Mouse (Mus musculus): ENCODE data around the gene Srcap. TPM values are rescaled to one million over a fixed set of nuclear protein-coding genes. Genes with fewer than 3 reads are reported as not detected.
"Not testable (repeated sequence)": the region's sequence is repeated elsewhere in the genome, so short reads cannot be mapped to it uniquely, and the experiment has no call there.

Gene Srcap
- 10 to 100 TPM; 67.8 to 74.8 TPM for total RNA-seq (2021)

DNA sequence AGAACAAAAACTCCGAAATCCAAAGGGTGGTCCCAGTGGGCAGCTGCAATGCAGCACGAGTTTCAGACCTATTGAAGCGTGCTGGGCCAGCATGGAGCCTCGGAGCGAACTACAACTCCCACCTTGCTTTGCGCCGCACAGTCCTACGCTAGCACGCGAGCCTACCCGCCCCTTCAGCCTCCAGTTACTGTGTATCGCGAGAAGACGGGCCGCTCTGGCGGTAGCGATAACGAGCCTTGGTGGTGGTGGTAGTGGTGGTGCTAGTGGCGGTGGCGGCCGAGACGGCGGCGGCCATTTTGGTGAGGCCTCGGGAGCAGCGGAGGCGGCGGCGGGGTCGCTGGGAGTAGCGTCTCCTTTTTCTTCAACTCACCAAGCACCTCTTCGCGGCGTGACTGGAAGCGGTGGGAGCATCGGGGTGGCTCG lies at the start of gene Srcap:
Srcap (plus strand) TSS at position 176 of the 423 bp plus-strand sequence.
- intact Hi-C loops (cut with DNase I): loop anchor here (2.0 kb wide), 1 partner anchor 31 kb away; no protein-coding TSS in a partner anchor
- peak; percentile 97 to 98 for DNase-seq

- intact Hi-C loops (cut with DNase I): no loop called here
- DNase-seq: no peak
Observed at GRCm38 (mm10) chr7:127465191-127465590, 46.6 kb upstream of the Srcap start.

DNA sequence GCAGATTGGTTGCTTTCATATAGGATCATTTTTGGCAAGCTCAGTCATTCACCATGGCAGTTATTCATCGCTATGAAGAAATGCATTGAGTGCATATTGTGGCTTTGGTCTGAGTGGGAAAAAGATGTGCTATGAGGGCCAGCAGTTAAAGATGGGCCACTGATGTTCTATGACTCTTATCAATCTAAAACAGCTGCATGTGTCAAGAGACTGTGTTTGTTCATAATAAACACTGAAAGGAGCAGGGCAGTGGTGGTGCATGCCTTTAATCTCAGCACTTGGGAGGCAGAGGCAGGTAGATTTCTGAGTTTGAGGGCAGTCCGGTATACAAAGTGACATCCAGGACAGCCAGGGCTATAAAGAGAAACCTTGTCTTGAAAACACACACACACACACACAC lies 46.1 kb upstream of the Srcap start:
- intact Hi-C loops (cut with DNase I); DNase-seq: not testable (repeated sequence)

GRCm38 (mm10) chr7:127466606-127467005 lies 45.2 kb upstream of the Srcap start:
- intact Hi-C loops (cut with DNase I): no loop called here
- DNase-seq: no peak

DNA sequence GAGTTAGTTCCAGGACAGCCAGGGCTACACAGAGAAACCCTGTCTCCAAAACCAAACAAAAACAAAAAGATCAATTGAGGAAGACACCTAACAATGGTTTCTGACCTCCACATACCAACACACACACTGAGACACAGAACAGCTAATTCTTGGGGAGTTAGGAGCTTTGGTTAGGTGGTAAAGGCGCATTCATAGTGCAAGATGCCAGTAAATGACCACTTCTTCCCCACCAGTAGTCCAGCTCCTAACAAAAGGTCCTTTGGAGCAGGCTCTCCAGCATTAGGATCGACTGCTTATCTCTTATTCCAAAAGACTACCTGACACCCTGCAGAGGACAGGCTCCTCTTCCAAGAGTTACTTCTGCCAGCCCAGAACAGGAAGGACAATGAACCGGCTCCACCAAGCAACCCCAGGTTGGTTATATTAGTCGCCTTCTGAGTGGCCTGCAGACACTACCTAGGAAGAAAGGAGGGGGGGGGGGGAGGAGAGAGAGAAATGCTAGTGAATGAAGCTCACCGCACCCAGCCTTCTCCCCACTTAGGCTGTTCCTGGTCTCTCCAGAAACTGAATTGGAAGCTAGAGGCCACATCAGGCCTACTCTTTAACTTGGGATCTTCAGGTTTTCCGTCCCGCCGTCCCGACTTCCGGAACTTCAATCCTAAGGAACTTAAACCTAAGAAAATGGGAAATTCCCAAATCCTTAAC lies 41.6 kb upstream of the Srcap start:
- DNase-seq: no peak
- intact Hi-C loops (cut with DNase I): loop anchor here (2.0 to 5.0 kb wide), 2 partner anchors 21 to 63 kb away; partner anchors contain the start of genes Zfp689 and Zfp764

- DNase-seq: peak; percentile 95
- intact Hi-C loops (cut with DNase I): loop anchor here (2.0 to 5.0 kb wide), 2 partner anchors 22 to 64 kb away; partner anchors contain the start of genes Zfp689 and Zfp764
Observed at GRCm38 (mm10) chr7:127470743-127471645, 40.8 kb upstream of the Srcap start.

DNA sequence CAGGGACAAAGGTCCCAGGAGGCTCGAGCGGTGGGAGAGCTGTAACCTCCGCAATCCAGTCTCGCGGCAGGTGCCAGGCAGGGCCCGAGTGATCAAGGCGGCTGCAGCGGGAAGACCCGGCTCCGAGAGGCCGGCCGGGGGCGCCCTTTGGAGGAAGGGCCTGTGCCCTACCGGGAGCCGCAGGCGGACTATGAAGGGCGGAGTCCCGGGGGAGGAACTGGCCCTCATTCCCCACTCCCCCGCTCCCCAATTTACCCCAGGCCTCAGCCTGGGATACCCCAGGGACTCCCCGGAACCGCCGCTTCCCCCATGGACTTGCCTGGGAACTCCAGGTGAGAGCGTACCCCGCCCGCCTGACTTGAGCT lies 40.2 kb upstream of the Srcap start:
- intact Hi-C loops (cut with DNase I): loop anchor here (2.0 to 5.0 kb wide), 2 partner anchors 23 to 64 kb away; partner anchors contain the start of genes Zfp689 and Zfp764
- DNase-seq: no peak

- peak in 1 of 2 experiments; percentile 35 for DNase-seq
- intact Hi-C loops (cut with DNase I): loop anchor here (5.0 kb wide), 1 partner anchor 65 kb away; the partner anchor contains the start of gene Zfp764
Observed at GRCm38 (mm10) chr7:127472060-127472459, 39.7 kb upstream of the Srcap start.

- DNase-seq: no peak
- intact Hi-C loops (cut with DNase I): loop anchor here (5.0 kb wide), 1 partner anchor 66 kb away; the partner anchor contains the start of gene Zfp764
Observed at GRCm38 (mm10) chr7:127473705-127474104, 38.1 kb upstream of the Srcap start.

DNA sequence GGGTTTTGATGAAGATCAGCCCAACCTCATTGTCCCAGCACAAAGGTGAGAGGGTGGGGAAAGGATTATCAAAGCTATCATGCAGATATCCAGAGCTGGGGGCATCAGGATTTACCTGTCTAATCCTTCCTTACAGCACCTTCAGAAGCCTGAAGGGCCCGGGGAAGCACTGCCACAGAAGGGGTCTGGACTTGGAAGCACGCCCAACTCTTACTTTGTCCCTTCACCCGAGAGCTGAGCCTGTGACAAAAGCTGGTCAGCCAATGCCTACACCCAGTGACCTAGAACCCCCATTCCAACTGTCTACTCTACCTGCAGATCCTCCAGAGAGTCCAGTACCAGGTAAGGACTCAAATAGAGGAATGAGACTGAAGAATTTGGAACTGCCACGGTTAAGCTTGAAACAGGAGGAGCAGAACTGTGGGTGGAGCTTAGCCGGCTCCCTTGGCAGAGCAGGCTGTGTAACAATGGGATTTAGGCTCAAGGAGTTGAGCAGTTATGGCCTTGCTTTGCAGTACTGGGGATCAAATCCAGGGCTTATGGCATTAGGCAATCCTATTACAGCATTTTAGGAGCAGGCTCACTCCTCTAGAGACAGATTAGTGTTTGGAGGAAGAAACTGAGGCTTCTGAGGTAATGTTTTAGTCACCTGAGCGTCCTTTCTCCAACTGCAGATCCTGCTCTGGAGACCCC lies 37.3 kb upstream of the Srcap start:
- intact Hi-C loops (cut with DNase I): loop anchor here (5.0 kb wide), 1 partner anchor 67 kb away; the partner anchor contains the start of gene Zfp764
- no peak for DNase-seq

GRCm38 (mm10) chr7:127475186-127475740 lies 36.5 kb upstream of the Srcap start:
- intact Hi-C loops (cut with DNase I): no loop called here
- DNase-seq: no peak

DNA sequence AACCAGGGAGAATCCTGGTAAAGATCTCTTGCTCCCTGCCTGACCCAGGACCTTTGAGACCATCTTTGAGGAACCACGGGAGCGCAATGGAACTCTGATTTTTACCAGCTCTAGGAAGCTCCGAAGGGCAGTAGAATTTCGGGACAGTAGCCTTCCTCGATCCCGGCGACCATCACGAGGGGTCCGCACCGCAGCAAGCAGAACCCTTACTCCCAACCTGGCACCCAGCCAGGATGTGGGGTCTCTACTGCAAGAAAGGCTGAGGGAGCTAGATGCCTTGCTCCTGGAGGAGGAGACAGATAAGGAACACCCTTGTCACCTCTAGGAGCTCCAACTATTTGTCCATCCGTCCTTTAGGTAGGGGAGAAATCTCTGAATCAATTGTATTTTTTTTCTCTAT lies 35.4 kb upstream of the Srcap start:
- intact Hi-C loops (cut with DNase I): no loop called here
- no peak for DNase-seq

GRCm38 (mm10) chr7:127476855-127477254 lies 34.9 kb upstream of the Srcap start:
- DNase-seq: no peak
- intact Hi-C loops (cut with DNase I): no loop called here

DNA sequence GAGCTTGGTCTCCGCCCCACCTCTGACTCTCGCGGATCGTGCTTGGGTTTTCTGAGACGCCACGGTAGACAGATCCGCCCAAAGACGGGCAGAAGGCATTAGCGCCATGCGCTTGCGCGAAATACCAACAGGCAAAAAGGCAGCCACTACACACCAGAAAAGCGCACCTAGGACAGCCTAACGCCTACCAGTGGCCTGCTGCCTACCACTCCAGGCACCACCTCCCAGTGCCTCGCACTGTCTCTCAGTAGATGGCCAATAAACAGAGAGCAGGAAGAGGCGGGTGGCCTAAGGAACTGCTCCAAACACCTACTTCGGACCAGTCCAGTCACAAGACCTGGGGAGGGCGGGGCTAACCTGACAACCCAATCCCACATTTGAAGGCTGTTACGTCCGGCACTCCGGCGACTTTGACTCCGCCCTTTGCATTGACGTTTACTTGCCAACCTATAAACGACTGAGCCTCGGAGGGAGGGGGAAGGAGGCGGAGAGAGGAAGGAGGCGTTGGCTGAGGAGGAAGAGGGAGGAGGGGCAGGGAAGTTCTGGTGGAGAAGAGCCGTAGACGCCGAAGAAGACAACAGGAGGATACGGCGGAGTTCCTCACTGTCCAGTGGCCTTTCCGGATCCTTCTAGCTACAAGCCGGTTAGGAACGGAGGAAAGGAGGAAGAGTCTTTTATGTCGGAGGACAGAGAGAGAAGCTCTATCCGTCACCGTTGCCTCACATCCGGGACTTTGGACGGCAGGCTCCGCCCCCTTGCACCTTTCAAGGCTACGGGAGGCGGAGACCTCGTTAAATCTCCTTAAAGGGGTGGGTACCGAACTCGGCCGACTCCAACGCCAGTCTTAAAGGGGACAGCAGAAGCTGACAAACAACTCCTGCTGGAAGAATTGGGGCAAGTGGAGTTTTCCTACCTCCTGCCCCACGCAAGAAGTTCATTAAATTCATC lies 33.8 kb upstream of the Srcap start:
- intact Hi-C loops (cut with DNase I): no loop called here
- DNase-seq: peak; percentile 99

DNA sequence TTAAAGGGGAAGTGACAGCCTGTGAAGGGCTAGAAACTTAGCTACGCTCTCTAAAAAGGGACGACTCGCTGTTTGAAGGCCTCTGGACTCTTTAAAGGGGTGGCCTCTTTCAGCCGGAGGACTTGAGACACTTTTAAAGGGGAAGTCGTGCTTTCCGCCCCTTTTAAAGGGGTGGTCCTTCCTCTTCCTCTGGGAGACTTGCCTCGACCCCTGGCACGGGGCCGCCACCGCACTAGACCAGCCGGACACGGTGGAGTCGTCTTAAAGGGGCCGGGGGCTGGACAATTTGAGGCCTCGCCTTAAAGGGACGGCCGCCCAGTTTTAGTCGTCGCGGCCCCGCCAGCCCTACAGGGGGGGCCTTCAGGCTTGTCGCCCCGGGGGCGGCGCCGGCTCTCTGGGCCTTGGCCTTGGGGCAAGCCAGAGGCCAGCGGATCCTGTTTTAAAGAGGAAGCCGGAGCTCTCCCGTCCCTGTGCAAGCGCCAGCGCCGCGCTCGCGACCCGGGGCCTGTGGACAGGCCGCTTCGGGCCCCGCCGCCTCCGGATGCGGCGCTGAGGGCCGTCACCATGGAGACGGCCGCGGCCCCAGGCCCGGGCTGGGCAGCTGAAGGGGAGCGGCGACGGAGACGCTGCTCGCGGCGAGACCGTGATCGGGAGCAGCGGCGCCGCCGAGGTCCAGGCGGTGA lies 33.0 kb upstream of the Srcap start, which contains the start of gene Fbrs:
Fbrs (plus strand) TSS at position 565 of the 683 bp plus-strand sequence.
- intact Hi-C loops (cut with DNase I): no loop called here
- DNase-seq: peak; percentile 99

DNA sequence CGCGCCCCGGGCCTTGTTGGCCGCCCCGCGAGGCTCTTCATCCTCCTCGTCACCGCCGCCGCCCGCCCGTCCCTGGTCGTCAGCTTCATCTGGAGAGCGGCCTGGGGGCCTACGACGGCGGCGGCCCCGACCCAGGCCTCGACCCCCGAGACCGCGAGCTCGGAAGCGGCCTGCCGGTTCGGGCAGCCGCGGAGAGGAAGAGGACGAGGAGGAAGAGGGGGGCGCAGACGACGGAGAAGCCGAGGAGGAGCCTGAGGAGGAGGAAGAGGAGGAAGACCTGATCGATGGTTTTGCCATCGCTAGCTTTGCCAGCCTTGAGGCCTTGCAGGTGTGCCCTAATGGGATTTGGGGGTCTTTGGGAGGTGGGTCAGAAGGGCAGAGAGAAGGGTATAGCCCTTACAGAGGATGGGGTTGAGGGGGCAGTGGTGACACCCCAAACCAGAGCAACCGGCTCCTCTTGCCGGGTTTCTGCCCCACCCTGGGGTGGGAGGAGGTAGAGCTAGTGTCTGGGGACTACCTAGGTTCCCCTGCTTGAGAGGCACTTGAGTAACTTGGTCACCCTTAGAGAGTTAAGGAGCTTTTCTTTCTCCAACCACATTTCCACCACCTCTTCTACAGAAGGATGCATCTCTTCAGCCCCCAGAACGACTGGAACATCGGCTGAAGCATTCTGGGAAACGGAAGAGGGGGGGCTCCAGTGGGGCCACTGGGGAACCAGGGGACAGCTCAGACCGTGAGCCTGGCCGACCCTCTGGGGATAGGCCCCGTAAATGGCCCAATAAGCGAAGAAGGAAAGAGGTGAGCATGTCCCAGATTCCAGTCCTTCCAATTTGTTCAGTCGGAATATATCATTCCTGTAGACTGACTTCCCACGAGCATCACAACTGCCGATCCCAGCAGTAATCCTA lies 32.2 kb upstream of the Srcap start:
- intact Hi-C loops (cut with DNase I): loop anchor here (2.0 kb wide), 1 partner anchor 31 kb away; the partner anchor contains the start of gene Srcap

GRCm38 (mm10) chr7:127480321-127480720 lies 31.5 kb upstream of the Srcap start:
- DNase-seq: peak in 1 of 2 experiments; percentile 25
- intact Hi-C loops (cut with DNase I): loop anchor here (2.0 kb wide), 1 partner anchor 30 kb away; the partner anchor contains the start of gene Srcap

More for the DNA sequence above, 32.2 kb upstream of the Srcap start:
- peak; percentile 42 for DNase-seq

Measured in heart, postnatal 10 days (tissue).